Mouse (Mus musculus) ovary, postnatal 36 days (tissue): ENCODE measurements around the gene Tspan1.

Source experiments
- DNase-seq: peaks from one replicate; pipeline ENCODE4 v3.0.0; 2022; ENCODE audit warnings: low spot score, mixed read lengths

Tspan1 gene

GRCm38 (mm10) chr4:116165708-116166407, 1.5 kb downstream of the Tspan1 start:
- DNase-seq = no peak

- DNase-seq = no peak
These were observed 2.4 kb downstream of the Tspan1 start for GRCm38 (mm10) chr4:116164759-116165554.

GRCm38 (mm10) chr4:116162142-116162541, 5.3 kb downstream of the Tspan1 start:
- DNase-seq = peak; percentile 42

GRCm38 (mm10) chr4:116160769-116161168, 6.6 kb downstream of the Tspan1 start:
- DNase-seq = peak; percentile 36

- no peak for DNase-seq
These were observed 7.5 kb downstream of the Tspan1 start for GRCm38 (mm10) chr4:116159912-116160311.

GRCm38 (mm10) chr4:116157882-116158281, 9.5 kb downstream of the Tspan1 start:
- no peak for DNase-seq

- DNase-seq = no peak
These were observed 14.7 kb downstream of the Tspan1 start for GRCm38 (mm10) chr4:116152702-116153101.

GRCm38 (mm10) chr4:116151238-116151637, 16.2 kb downstream of the Tspan1 start, which contains the start of gene Lurap1:
TSS of gene Lurap1 (minus strand) at chr4:116151338.
- no peak for DNase-seq

GRCm38 (mm10) chr4:116150862-116151221, 16.6 kb downstream of the Tspan1 start:
- DNase-seq = no peak

- peak; percentile 79 for DNase-seq
These were observed 17.1 kb downstream of the Tspan1 start for GRCm38 (mm10) chr4:116150156-116150861.

GRCm38 (mm10) chr4:116149812-116150155, 17.6 kb downstream of the Tspan1 start:
- DNase-seq = no peak

- DNase-seq = peak; percentile 77
These were observed 23.3 kb downstream of the Tspan1 start for GRCm38 (mm10) chr4:116143891-116144717.

- DNase-seq = no peak
These were observed 24.0 kb downstream of the Tspan1 start for GRCm38 (mm10) chr4:116143317-116143811.

GRCm38 (mm10) chr4:116142269-116142668, 25.1 kb downstream of the Tspan1 start:
- no peak for DNase-seq

GRCm38 (mm10) chr4:116141736-116142135, 25.7 kb downstream of the Tspan1 start:
- no peak for DNase-seq

- no peak for DNase-seq
These were observed 26.4 kb downstream of the Tspan1 start for GRCm38 (mm10) chr4:116140801-116141574.

GRCm38 (mm10) chr4:116137421-116137996, 29.9 kb downstream of the Tspan1 start:
- no peak for DNase-seq

- DNase-seq = no peak
These were observed 32.4 kb downstream of the Tspan1 start for GRCm38 (mm10) chr4:116134990-116135389.

- no peak for DNase-seq
These were observed 34.3 kb downstream of the Tspan1 start for GRCm38 (mm10) chr4:116133126-116133525.

GRCm38 (mm10) chr4:116127956-116128355, 39.4 kb downstream of the Tspan1 start:
- no peak for DNase-seq
